In genomic region chr8:12994468-12994867, GRCm38 (mm10) we compare ENCODE assay signal across 18 mouse cellular contexts. TPM values are rescaled to one million over a fixed set of nuclear protein-coding genes. Genes with fewer than 3 reads are reported as not detected.
"Had no signal": no experiment of that assay in that cellular context is flagged by ENCODE, and none has a peak within 500 bp of the region (broad histone marks: within the 10 kb centered on the region; RNA-seq: fewer than 3 reads in every experiment).

No protein-coding gene starts in this region.

- H3K9me3 ChIP-seq: embryonic facial prominence, embryonic 10.5 days; embryonic facial prominence, embryonic 12.5 days; embryonic facial prominence, embryonic 13.5 days; embryonic facial prominence, embryonic 15.5 days; forebrain, embryonic 10.5 days; forebrain, embryonic 12.5 days; forebrain, embryonic 13.5 days; forebrain, embryonic 15.5 days had no signal

- H3K27ac ChIP-seq: embryonic facial prominence, embryonic 10.5 days; embryonic facial prominence, embryonic 12.5 days; embryonic facial prominence, embryonic 13.5 days; embryonic facial prominence, embryonic 15.5 days; forebrain, embryonic 10.5 days; forebrain, embryonic 12.5 days; forebrain, embryonic 13.5 days; forebrain, embryonic 15.5 days; gastrocnemius, adult 2 months; heart, adult 2 months had no signal

- H3K9ac ChIP-seq: embryonic facial prominence, embryonic 12.5 days; embryonic facial prominence, embryonic 13.5 days; embryonic facial prominence, embryonic 15.5 days; forebrain, embryonic 12.5 days; forebrain, embryonic 13.5 days; forebrain, embryonic 15.5 days; forebrain, postnatal 0 days had no signal

- H3K27me3 ChIP-seq: embryonic facial prominence, embryonic 12.5 days; embryonic facial prominence, embryonic 13.5 days; embryonic facial prominence, embryonic 15.5 days; forebrain, embryonic 12.5 days; forebrain, embryonic 13.5 days; forebrain, embryonic 15.5 days had no signal

- H3K4me1 ChIP-seq: forebrain, embryonic 12.5 days had no signal

- H3K4me3 ChIP-seq: embryonic facial prominence, embryonic 10.5 days; embryonic facial prominence, embryonic 12.5 days; embryonic facial prominence, embryonic 13.5 days; embryonic facial prominence, embryonic 15.5 days; erythroblast, embryonic 14.5 days; forebrain, embryonic 10.5 days; forebrain, embryonic 12.5 days; forebrain, embryonic 13.5 days; forebrain, embryonic 15.5 days; gastrocnemius, adult 2 months; heart, adult 2 months had no signal

- H3K4me2 ChIP-seq: embryonic facial prominence, embryonic 12.5 days; embryonic facial prominence, embryonic 13.5 days; embryonic facial prominence, embryonic 15.5 days; forebrain, embryonic 12.5 days; forebrain, embryonic 13.5 days; forebrain, embryonic 15.5 days had no signal

- ATAC-seq: forebrain, embryonic 13.5 days; forebrain, embryonic 14.5 days; forebrain, embryonic 15.5 days; forebrain, embryonic 16.5 days; forebrain, postnatal 0 days had no signal

RNA-seq across cellular contexts. Expression of gene F7, which starts 31.4 kb away (rescaled TPM):
- polyA plus RNA-seq: embryonic facial prominence, embryonic 11.5 days; embryonic facial prominence, embryonic 12.5 days; embryonic facial prominence, embryonic 13.5 days; embryonic facial prominence, embryonic 14.5 days; forebrain, embryonic 11.5 days; forebrain, embryonic 14.5 days; forebrain, embryonic 16.5 days had no signal

RNA-seq across cellular contexts. Expression of gene F10, which starts 42.6 kb away (rescaled TPM):
- polyA plus RNA-seq: cortical plate, adult 2 months; forebrain, embryonic 14.5 days had no signal
